Mouse (Mus musculus) embryonic facial prominence, embryonic 11.5 days (tissue): Measurements from ENCODE around the gene Mbl1. TPM values are rescaled to one million over a fixed set of nuclear protein-coding genes. Genes with fewer than 3 reads are reported as not detected.

ENCODE experiments used
- ATAC-seq: fragments of 200-750 bp; cut with Nextera tagmentation; replicated peaks from 2 replicates; pipeline ENCODE4 v1.8.0; 2017; ENCODE audit warnings: low read depth; ENCODE audit not compliant: insufficient number of reproducible peaks, low FRiP score, low TSS enrichment
- DNase-seq: peaks from one replicate; pipeline ENCODE4 v3.0.0-alpha.2; 2015; ENCODE audit warnings: low spot score
- H3K27ac ChIP-seq: fragments of 300-500 bp; sonication (generic); replicated peaks from 2 replicates; pipeline ENCODE4 v1.5.1; 2014; ENCODE audit warnings: mild to moderate bottlenecking, low read depth, low read length, control low read depth
- H3K27me3 ChIP-seq: fragments of 300-500 bp; sonication (generic); 2 replicates; pipeline ENCODE4 v1.6.1; 2014; ENCODE audit warnings: mild to moderate bottlenecking, low read length, moderate library complexity, mixed read lengths; ENCODE audit not compliant: control insufficient read depth, insufficient read depth
- H3K36me3 ChIP-seq: fragments of 300-500 bp; sonication (generic); replicated peaks from 2 replicates; pipeline ENCODE4 v1.6.1; 2014; ENCODE audit warnings: low read depth, mild to moderate bottlenecking, low read length, moderate library complexity, mixed read lengths; ENCODE audit not compliant: control insufficient read depth, insufficient read depth
- H3K4me1 ChIP-seq: fragments of 300-500 bp; sonication (generic); 2 replicates; pipeline ENCODE4 v1.6.1; 2014; ENCODE audit warnings: low read length, mixed read lengths; ENCODE audit not compliant: control insufficient read depth, insufficient read depth
- H3K4me2 ChIP-seq: fragments of 300-500 bp; sonication (generic); 2 replicates; pipeline ENCODE4 v1.6.1; 2014; ENCODE audit warnings: low read depth, mild to moderate bottlenecking, control low read depth, low read length, moderate library complexity
- H3K4me3 ChIP-seq: fragments of 300-500 bp; sonication (generic); 2 replicates; pipeline ENCODE4 v1.5.1; 2014; ENCODE audit warnings: low read depth, low read length, control low read depth
- H3K9ac ChIP-seq: fragments of 300-500 bp; sonication (generic); replicated peaks from 2 replicates; pipeline ENCODE4 v1.6.1; 2014; ENCODE audit warnings: mild to moderate bottlenecking, control low read depth, low read length
- H3K9me3 ChIP-seq: fragments of 300-500 bp; sonication (generic); replicated peaks from 2 replicates; pipeline ENCODE4 v1.6.1; 2016; ENCODE audit warnings: mild to moderate bottlenecking, low read length, inconsistent platforms, mixed read lengths; ENCODE audit not compliant: control insufficient read depth
- WGBS: fragments of 180-500 bp; shearing (Covaris S2); extraction: QIAGEN DNeasy Blood & Tissue Kit; methylation state at CpG from one replicate; pipeline ENCODE4 v1.1.7; 2014; 5-methylcytosine and 5-hydroxymethylcytosine counted together
- polyA plus RNA-seq: library from polyadenylated mRNA; unstranded; fragments of >200 nt; fragmentation: Nextera tagmentation; extraction: Ambion mirVana; gene quantifications from 2 replicates; pipeline ENCODE4 v1.2.1, GENCODE M21; 2014

Gene Mbl1
- polyA plus RNA-seq, 1 experiment from 2014 or later = not detected

DNA sequence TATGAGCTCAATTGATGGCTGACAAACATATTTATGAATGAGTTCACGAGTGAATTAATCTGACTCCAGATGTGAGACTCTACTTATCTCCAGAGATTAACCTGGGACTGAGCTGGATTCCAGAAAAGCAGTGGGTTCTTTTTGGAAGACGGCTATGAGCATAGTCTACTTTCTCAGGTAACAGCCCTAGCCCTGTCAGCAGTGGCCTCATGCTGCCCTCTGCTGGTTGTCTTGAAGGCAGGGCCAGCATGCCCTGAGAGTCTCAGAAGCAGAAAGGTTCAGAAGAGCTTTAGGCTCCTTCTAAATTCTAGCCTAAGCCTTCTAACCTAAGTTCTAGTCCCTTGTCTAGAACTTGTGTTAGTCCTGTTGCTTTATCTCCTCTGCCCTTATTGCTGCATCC, 11.4 kb downstream of the Mbl1 start:
- ATAC-seq = no peak
- Histone ChIP-seq H3K9me3 (no peaks in the 10 kb centered on the region), H3K9ac (no peak overlapping the region), H3K36me3 (no peaks in the 10 kb centered on the region), H3K4me3 (no peak overlapping the region), H3K27me3 (no peaks in the 10 kb centered on the region), H3K27ac (no peak overlapping the region), H3K4me2 (no peak overlapping the region), H3K4me1 (no peaks in the 10 kb centered on the region)
- peak; percentile 55 for DNase-seq
- WGBS = 17% methylated on average over 2 of the region's 2 CpGs

DNA sequence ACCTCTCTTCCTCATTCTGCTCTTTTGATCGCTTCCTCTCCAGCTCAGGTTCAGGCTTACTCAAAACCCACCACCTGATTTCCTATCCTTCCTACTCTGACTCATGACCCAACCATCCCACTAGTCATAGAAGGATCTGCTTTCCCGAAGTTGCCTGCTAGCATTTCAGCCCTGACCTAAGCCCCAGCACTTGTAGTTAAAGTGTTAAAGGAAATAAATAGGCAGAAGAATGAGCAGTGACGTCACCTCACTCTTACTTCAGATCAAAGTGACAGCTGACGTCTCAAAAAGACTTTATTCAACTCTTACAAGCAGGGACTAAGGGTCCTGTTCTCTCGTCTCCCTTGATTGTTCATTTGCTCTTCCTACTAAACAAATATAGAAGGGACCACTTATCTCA, 16.0 kb downstream of the Mbl1 start:
- Histone ChIP-seq H3K9ac (no peak overlapping the region), H3K27me3 (no peaks in the 10 kb centered on the region), H3K4me3 (no peak overlapping the region), H3K9me3 (no peaks in the 10 kb centered on the region), H3K4me2 (no peak overlapping the region), H3K36me3 (no peaks in the 10 kb centered on the region), H3K4me1 (no peaks in the 10 kb centered on the region), H3K27ac (no peak overlapping the region)
- WGBS = 60% methylated on average over 5 of the region's 5 CpGs
- ATAC-seq = no peak
- DNase-seq = no peak

GRCm38 (mm10) chr14:41168567-41168966, 17.3 kb downstream of the Mbl1 start:
- no peak overlapping the region for H3K27ac ChIP-seq
- DNase-seq (no peak), ATAC-seq (no peak)
- H3K4me1 ChIP-seq = no peaks in the 10 kb centered on the region
- H3K36me3 ChIP-seq = no peaks in the 10 kb centered on the region
- H3K4me3 ChIP-seq = no peak overlapping the region
- no peak overlapping the region for H3K4me2 ChIP-seq
- no peak overlapping the region for H3K9ac ChIP-seq
- no peaks in the 10 kb centered on the region for H3K27me3 ChIP-seq
- 94% methylated on average over 1 of the region's 1 CpGs for WGBS
- H3K9me3 ChIP-seq = no peaks in the 10 kb centered on the region

- WGBS = 83% methylated on average over 2 of the region's 2 CpGs
- H3K9me3 ChIP-seq = no peaks in the 10 kb centered on the region
- no peak for DNase-seq
- H3K36me3 ChIP-seq = no peaks in the 10 kb centered on the region
- no peak overlapping the region for H3K27ac ChIP-seq
- H3K27me3 ChIP-seq = no peaks in the 10 kb centered on the region
- no peaks in the 10 kb centered on the region for H3K4me1 ChIP-seq
- H3K4me2 ChIP-seq = no peak overlapping the region
- ATAC-seq = no peak
- no peak overlapping the region for H3K4me3 ChIP-seq
- no peak overlapping the region for H3K9ac ChIP-seq
These were observed 19.3 kb downstream of the Mbl1 start for GRCm38 (mm10) chr14:41170514-41170913.

DNA sequence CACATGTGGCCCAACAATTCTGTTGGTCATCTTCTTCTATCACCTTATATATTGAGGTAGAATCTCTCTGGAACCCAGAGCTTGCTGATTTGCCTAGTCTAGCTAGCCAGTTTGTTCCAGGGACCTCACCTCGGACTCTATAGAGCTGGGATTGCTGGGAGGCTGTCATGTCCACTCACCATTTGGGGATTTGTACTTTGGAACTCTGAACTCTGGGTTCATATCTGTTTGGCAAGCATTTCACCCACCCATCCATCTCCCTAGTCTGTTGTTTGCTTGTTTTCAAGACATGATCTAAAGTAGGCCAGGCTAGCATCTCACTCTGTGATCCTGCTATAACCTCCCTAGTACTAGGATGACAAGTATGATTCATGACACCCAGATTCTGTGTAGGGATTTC, 23.5 kb downstream of the Mbl1 start:
- no peak for DNase-seq
- H3K27me3 ChIP-seq = no peaks in the 10 kb centered on the region
- H3K9ac ChIP-seq = no peak overlapping the region
- no peaks in the 10 kb centered on the region for H3K9me3 ChIP-seq
- no peaks in the 10 kb centered on the region for H3K36me3 ChIP-seq
- 64% methylated on average over 1 of the region's 1 CpGs for WGBS
- H3K4me2 ChIP-seq = no peak overlapping the region
- H3K27ac ChIP-seq = no peak overlapping the region
- no peaks in the 10 kb centered on the region for H3K4me1 ChIP-seq
- ATAC-seq = no peak
- no peak overlapping the region for H3K4me3 ChIP-seq

DNA sequence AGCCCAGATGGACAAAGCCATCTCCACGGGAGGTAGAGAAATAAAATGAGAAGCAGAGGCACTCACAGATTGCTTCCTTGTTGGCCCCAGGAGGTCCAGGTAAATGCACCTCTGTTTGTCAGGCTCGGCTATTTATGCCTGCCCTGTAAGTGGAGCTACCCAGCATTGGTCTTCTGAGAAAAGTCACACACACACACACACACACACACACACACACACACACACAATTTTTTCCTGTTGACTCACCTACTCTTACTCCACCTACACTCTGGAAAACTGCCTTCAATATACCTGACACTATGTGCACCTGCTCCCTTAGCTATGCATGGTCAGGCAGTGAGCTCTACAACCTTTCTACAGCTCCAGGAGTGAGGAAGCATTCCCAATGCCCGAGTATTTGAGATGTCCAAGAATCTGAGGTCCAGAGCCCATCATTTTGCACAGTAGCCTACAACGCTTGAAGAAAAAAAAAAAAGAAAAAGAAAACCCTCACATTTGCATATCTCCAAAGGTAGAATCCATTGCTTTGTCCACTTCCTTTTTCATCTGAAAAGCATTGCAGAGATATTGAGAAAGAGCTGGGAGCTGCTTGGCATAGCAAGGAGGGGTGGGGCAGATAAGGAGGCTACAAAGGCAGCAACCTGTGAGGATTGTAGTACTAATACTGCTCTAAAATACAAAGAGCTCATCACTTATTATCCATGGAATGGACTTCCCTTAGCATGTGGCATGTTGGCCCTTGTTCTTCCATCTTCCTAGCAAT, 34.0 kb downstream of the Mbl1 start, which contains the start of gene Sftpd:
Sftpd (minus strand) TSS at position 91 of the 763 bp plus-strand sequence.
- H3K4me3 ChIP-seq = no peak within 1 kb of the TSS
- no peaks in the 10 kb centered on the region for H3K9me3 ChIP-seq
- no peak within 1 kb of the TSS for H3K4me2 ChIP-seq
- WGBS = 79% methylated on average over 4 of the region's 4 CpGs
- H3K4me1 ChIP-seq = no peaks in the 10 kb centered on the region
- ATAC-seq (no peak), DNase-seq (no peak)
- H3K36me3 ChIP-seq = no peaks in the 10 kb centered on the region
- no peak within 1 kb of the TSS for H3K27ac ChIP-seq
- no peaks in the 10 kb centered on the region for H3K27me3 ChIP-seq
- H3K9ac ChIP-seq = no peak within 1 kb of the TSS

GRCm38 (mm10) chr14:41189496-41189895, 38.2 kb downstream of the Mbl1 start:
- no peaks in the 10 kb centered on the region for H3K9me3 ChIP-seq
- H3K36me3 ChIP-seq = no peaks in the 10 kb centered on the region
- DNase-seq (no peak), ATAC-seq (no peak)
- no peak overlapping the region for H3K4me3 ChIP-seq
- H3K27me3 ChIP-seq = no peaks in the 10 kb centered on the region
- 83% methylated on average over 2 of the region's 2 CpGs for WGBS
- no peak overlapping the region for H3K27ac ChIP-seq
- no peak overlapping the region for H3K9ac ChIP-seq
- no peaks in the 10 kb centered on the region for H3K4me1 ChIP-seq
- H3K4me2 ChIP-seq = no peak overlapping the region

DNA sequence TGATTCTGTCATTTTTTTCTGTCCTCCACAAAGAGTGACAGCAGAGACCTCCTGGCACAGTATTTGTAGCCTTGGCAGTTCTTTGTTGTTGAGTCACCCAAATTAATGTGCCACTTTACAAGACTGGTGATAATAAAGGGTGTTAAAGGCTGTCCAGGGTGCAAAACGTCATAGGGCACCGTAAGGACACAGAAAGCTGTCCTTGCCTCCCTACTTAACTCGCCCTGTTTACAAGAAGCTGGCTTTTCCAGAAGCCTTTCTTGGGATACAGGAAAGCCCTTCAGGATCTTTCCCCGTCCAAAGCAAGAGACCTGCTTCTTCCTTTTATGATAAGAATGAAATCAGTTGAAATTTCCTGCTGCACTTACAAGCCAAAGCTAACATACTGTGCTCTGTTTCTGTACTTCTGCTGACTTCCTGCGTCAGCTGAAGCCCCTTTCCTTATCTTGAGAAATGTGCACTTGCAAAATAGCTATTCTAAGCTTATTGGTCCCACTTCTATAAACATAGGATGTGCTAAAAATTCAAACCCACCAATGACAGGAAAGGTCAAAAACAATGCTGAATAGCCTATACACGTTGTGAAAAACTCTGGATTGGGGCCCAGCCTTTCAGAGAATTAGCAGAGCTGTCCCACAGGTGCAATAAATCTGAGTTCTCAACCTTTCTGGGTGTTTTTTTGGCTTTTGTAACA, 46.9 kb downstream of the Mbl1 start:
- H3K9ac ChIP-seq = no peak overlapping the region
- no peaks in the 10 kb centered on the region for H3K27me3 ChIP-seq
- no peaks in the 10 kb centered on the region for H3K4me1 ChIP-seq
- H3K4me3 ChIP-seq = no peak overlapping the region
- ATAC-seq (no peak), DNase-seq (no peak)
- H3K9me3 ChIP-seq = no peaks in the 10 kb centered on the region
- 68% methylated on average over 6 of the region's 6 CpGs for WGBS
- H3K36me3 ChIP-seq = no peaks in the 10 kb centered on the region
- H3K27ac ChIP-seq = no peak overlapping the region
- no peak overlapping the region for H3K4me2 ChIP-seq
